Mouse (Mus musculus) ES-E14 (cell line): ENCODE data around the gene Gm21887.
"Not testable (repeated sequence)": the region's sequence is repeated elsewhere in the genome, so short reads cannot be mapped to it uniquely, and the experiment has no call there.

ENCODE experiments used
- CHD2 ChIP-seq: IDR thresholded peaks from 2 replicates; pipeline ENCODE4 v1.6.1; 2014; ENCODE audit warnings: mild to moderate bottlenecking, low read depth, low read length, inconsistent platforms
- MAFK ChIP-seq: IDR thresholded peaks from 2 replicates; pipeline ENCODE4 v1.6.1; 2014; ENCODE audit warnings: mild to moderate bottlenecking, low read depth, low read length, inconsistent platforms; ENCODE audit not compliant: insufficient read depth
- ZNF384 ChIP-seq: IDR thresholded peaks from 2 replicates; pipeline ENCODE4 v1.6.1; 2012; ENCODE audit warnings: low read depth, low read length, inconsistent platforms

DNA sequence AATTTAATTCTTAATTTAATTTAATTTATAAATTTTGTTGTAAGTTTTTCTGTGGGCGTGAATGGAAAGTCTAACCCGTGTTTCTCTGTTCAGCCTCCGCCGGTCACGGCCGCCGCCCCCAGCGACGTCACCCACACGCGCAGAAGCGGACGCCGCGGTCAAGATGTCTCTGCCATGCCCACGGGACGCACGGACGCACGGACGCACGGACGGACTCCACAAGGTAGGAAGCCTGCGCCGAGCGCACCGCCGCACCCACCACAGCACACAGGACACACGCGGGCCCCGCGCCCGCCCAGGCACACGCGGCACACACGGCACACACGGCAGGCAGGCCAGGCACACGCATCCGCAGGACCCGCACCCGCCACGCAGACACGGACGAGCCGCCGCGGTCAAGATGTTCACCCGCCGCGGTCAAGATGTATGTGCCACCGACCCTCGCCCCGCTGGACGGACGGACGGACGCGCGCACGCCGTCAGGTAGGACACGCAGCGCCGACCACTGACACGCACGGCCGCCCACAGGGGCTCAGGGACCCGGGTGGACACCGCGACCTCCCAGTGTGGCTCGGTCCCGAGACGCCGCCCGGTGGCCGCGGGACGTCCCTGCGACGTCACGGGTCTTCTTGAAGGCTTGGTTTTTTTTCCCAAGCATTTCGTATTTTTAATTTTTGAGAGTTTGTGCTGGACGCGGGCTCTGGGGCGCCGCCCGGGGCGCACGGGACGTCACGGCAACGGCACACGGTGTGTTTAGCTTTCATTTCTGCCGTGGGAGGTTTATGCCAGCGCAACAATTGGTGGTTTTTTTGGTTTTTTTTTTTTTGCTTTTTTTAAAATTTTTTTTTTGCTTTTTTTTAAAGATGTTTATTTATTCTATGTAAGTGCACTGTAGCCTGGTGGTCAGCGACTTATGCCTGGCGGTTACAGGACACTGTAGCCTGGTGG is 1.4 kb downstream of the Gm21887 start:
- TF ChIP-seq CHD2, MAFK, ZNF384: not testable (repeated sequence)
